Mouse (Mus musculus): ENCODE measurements around the gene Gm4792. TPM values are rescaled to one million over a fixed set of nuclear protein-coding genes. Genes with fewer than 3 reads are reported as not detected.

The Gm4792 gene
- total and polyA plus RNA-seq, 2 experiments from 2014 or later, result 0.42 TPM; not detected in 1

GRCm38 (mm10) chr10:94343581-94343980, 45.1 kb upstream of the Gm4792 start:
- Histone ChIP-seq H3K4me1 (ENCODE audit: insufficient read depth, low read length) (no peaks in the 10 kb centered on the region), H3K27me3 (ENCODE audit: insufficient read depth, low read length) (no peaks in the 10 kb centered on the region), H3K4me3 (ENCODE audit: low read depth, low read length) (no peak overlapping the region), H3K4me2 (ENCODE audit: low read depth, low read length, poor library complexity, severe bottlenecking) (no peak overlapping the region), H3K36me3 (ENCODE audit: insufficient read depth, low read length) (no peaks in the 10 kb centered on the region), H3K9ac (replicated peaks; ENCODE audit: low read length, poor library complexity, severe bottlenecking) (no peak overlapping the region), H3K27ac (ENCODE audit: low read depth, low read length) (no peak overlapping the region), H3K9me3 (ENCODE audit: low read length) (no peaks in the 10 kb centered on the region)
- DNase-seq (ENCODE audit: low spot score), result no peak
- no peak for ATAC-seq (ENCODE audit: low FRiP score)
- WGBS, result 89% methylated on average over 7 of the region's 7 CpGs
- no peak for TF ChIP-seq CTCF (IDR thresholded peaks at IDR 0.05)

GRCm38 (mm10) chr10:94342256-94342655, 43.8 kb upstream of the Gm4792 start:
- no peak overlapping the region for H3K27ac ChIP-seq (ENCODE audit: low read depth, low read length)
- H3K9ac ChIP-seq (replicated peaks; ENCODE audit: low read length, poor library complexity, severe bottlenecking), result no peak overlapping the region
- no peaks in the 10 kb centered on the region for H3K27me3 ChIP-seq (ENCODE audit: insufficient read depth, low read length)
- no peaks in the 10 kb centered on the region for H3K36me3 ChIP-seq (ENCODE audit: insufficient read depth, low read length)
- no peak for TF ChIP-seq CTCF (IDR thresholded peaks at IDR 0.05)
- WGBS, result 69% methylated on average over 7 of the region's 7 CpGs
- H3K4me1 ChIP-seq (ENCODE audit: insufficient read depth, low read length), result no peaks in the 10 kb centered on the region
- no peak overlapping the region for H3K4me2 ChIP-seq (ENCODE audit: low read depth, low read length, poor library complexity, severe bottlenecking)
- H3K9me3 ChIP-seq (ENCODE audit: low read length), result no peaks in the 10 kb centered on the region
- DNase-seq (ENCODE audit: low spot score), result no peak
- H3K4me3 ChIP-seq (ENCODE audit: low read depth, low read length), result no peak overlapping the region
- no peak for ATAC-seq (ENCODE audit: low FRiP score)

- no peak for DNase-seq (ENCODE audit: low spot score)
- H3K27ac ChIP-seq (ENCODE audit: low read depth, low read length), result no peak overlapping the region
- H3K9ac ChIP-seq (replicated peaks; ENCODE audit: low read length, poor library complexity, severe bottlenecking), result no peak overlapping the region
- no peak for TF ChIP-seq CTCF (IDR thresholded peaks at IDR 0.05)
- ATAC-seq (ENCODE audit: low FRiP score), result no peak
- H3K27me3 ChIP-seq (ENCODE audit: insufficient read depth, low read length), result no peaks in the 10 kb centered on the region
- WGBS, result 71% methylated on average over 17 of the region's 17 CpGs
- no peaks in the 10 kb centered on the region for H3K36me3 ChIP-seq (ENCODE audit: insufficient read depth, low read length)
- H3K9me3 ChIP-seq (ENCODE audit: low read length), result no peaks in the 10 kb centered on the region
- H3K4me1 ChIP-seq (ENCODE audit: insufficient read depth, low read length), result no peaks in the 10 kb centered on the region
- no peak overlapping the region for H3K4me2 ChIP-seq (ENCODE audit: low read depth, low read length, poor library complexity, severe bottlenecking)
- H3K4me3 ChIP-seq (ENCODE audit: low read depth, low read length), result no peak overlapping the region
Observed at GRCm38 (mm10) chr10:94341501-94341900, 43.0 kb upstream of the Gm4792 start.

- no peaks in the 10 kb centered on the region for H3K9me3 ChIP-seq (ENCODE audit: low read length)
- WGBS, result 93% methylated on average over 6 of the region's 6 CpGs
- H3K4me3 ChIP-seq (ENCODE audit: low read depth, low read length), result no peak overlapping the region
- H3K4me2 ChIP-seq (ENCODE audit: low read depth, low read length, poor library complexity, severe bottlenecking), result no peak overlapping the region
- H3K36me3 ChIP-seq (ENCODE audit: insufficient read depth, low read length), result no peaks in the 10 kb centered on the region
- no peak for TF ChIP-seq CTCF (IDR thresholded peaks at IDR 0.05)
- no peak overlapping the region for H3K9ac ChIP-seq (replicated peaks; ENCODE audit: low read length, poor library complexity, severe bottlenecking)
- no peak overlapping the region for H3K27ac ChIP-seq (ENCODE audit: low read depth, low read length)
- H3K27me3 ChIP-seq (ENCODE audit: insufficient read depth, low read length), result no peaks in the 10 kb centered on the region
- no peak for ATAC-seq (ENCODE audit: low FRiP score)
- H3K4me1 ChIP-seq (ENCODE audit: insufficient read depth, low read length), result no peaks in the 10 kb centered on the region
- DNase-seq (ENCODE audit: low spot score), result no peak
Observed at GRCm38 (mm10) chr10:94336071-94336470, 37.6 kb upstream of the Gm4792 start.

- Histone ChIP-seq H3K27me3 (ENCODE audit: insufficient read depth, low read length) (no peaks in the 10 kb centered on the region), H3K4me3 (ENCODE audit: low read depth, low read length) (no peak overlapping the region), H3K27ac (ENCODE audit: low read depth, low read length) (no peak overlapping the region), H3K4me2 (ENCODE audit: low read depth, low read length, poor library complexity, severe bottlenecking) (no peak overlapping the region), H3K9ac (replicated peaks; ENCODE audit: low read length, poor library complexity, severe bottlenecking) (no peak overlapping the region), H3K36me3 (ENCODE audit: insufficient read depth, low read length) (no peaks in the 10 kb centered on the region), H3K4me1 (ENCODE audit: insufficient read depth, low read length) (peaks cover under 1% of the 10 kb centered on the region; the same call in 1 of the 2 replicates), H3K9me3 (ENCODE audit: low read length) (no peaks in the 10 kb centered on the region)
- 77% methylated on average over 10 of the region's 10 CpGs for WGBS
- no peak for TF ChIP-seq CTCF (IDR thresholded peaks at IDR 0.05)
- ATAC-seq (ENCODE audit: low FRiP score), result no peak
- DNase-seq (ENCODE audit: low spot score), result no peak
Observed at GRCm38 (mm10) chr10:94335047-94335446, 36.5 kb upstream of the Gm4792 start.

- H3K9ac ChIP-seq (replicated peaks; ENCODE audit: low read length, poor library complexity, severe bottlenecking), result no peak overlapping the region
- H3K36me3 ChIP-seq (ENCODE audit: insufficient read depth, low read length), result no peaks in the 10 kb centered on the region
- no peak overlapping the region for H3K27ac ChIP-seq (ENCODE audit: low read depth, low read length)
- no peak for ATAC-seq (ENCODE audit: low FRiP score)
- TF ChIP-seq CTCF (IDR thresholded peaks at IDR 0.05), result no peak
- peaks cover 6% of the 10 kb centered on the region for H3K4me1 ChIP-seq (ENCODE audit: insufficient read depth, low read length)
- 87% methylated on average over 8 of the region's 8 CpGs for WGBS
- no peaks in the 10 kb centered on the region for H3K27me3 ChIP-seq (ENCODE audit: insufficient read depth, low read length)
- H3K4me3 ChIP-seq (ENCODE audit: low read depth, low read length), result no peak overlapping the region
- no peaks in the 10 kb centered on the region for H3K9me3 ChIP-seq (ENCODE audit: low read length)
- no peak overlapping the region for H3K4me2 ChIP-seq (ENCODE audit: low read depth, low read length, poor library complexity, severe bottlenecking)
- no peak for DNase-seq (ENCODE audit: low spot score)
Observed at GRCm38 (mm10) chr10:94333328-94333727, 34.8 kb upstream of the Gm4792 start.

Data from midbrain, postnatal 0 days (tissue).